Mouse (Mus musculus): ENCODE results near the gene Smc2. TPM values are rescaled to one million over a fixed set of nuclear protein-coding genes. Genes with fewer than 3 reads are reported as not detected.

The Smc2 gene
- polyA plus RNA-seq, 1 experiment from 2014 or later: 166 TPM

- Histone ChIP-seq H3K4me1 (no peaks in the 10 kb centered on the region), H3K9me3 (no peaks in the 10 kb centered on the region), H3K36me3 (no peaks in the 10 kb centered on the region), H3K27ac (no peak overlapping the region), H3K4me3 (no peak overlapping the region), H3K27me3 (ENCODE audit: insufficient read depth, poor library complexity, severe bottlenecking) (no peaks in the 10 kb centered on the region)
- DNase-seq (ENCODE audit: low spot score): no peak
- 77% methylated on average over 5 of the region's 5 CpGs for WGBS
These were observed 87.4 kb downstream of the Smc2 start for GRCm38 (mm10) chr4:52526464-52526863.

GRCm38 (mm10) chr4:52530636-52531035 lies 91.6 kb downstream of the Smc2 start:
- WGBS: 68% methylated on average over 2 of the region's 2 CpGs
- H3K4me3 ChIP-seq: no peak overlapping the region
- DNase-seq (ENCODE audit: low spot score): no peak
- H3K27ac ChIP-seq: no peak overlapping the region
- no peaks in the 10 kb centered on the region for H3K4me1 ChIP-seq
- H3K27me3 ChIP-seq (ENCODE audit: insufficient read depth, poor library complexity, severe bottlenecking): no peaks in the 10 kb centered on the region
- H3K36me3 ChIP-seq: no peaks in the 10 kb centered on the region
- no peaks in the 10 kb centered on the region for H3K9me3 ChIP-seq

Other genes with a start within 250 kb of the Smc2 start
- gene Vma21-ps, start 58.0 kb downstream of the Smc2 start, polyA plus RNA-seq (2016; fragmentation: Nextera tagmentation; extraction: Ambion mirVana): 0.67 TPM in 1 of 2 replicates, not detected in the other
- not detected in 2 replicates for gene Toporsl, start 157.0 kb downstream of the Smc2 start, polyA plus RNA-seq (2016; fragmentation: Nextera tagmentation; extraction: Ambion mirVana)

All from heart, embryonic 10.5 days (tissue).